Mouse (Mus musculus) embryo, embryonic 10.5 days (tissue): Measurements from ENCODE around the gene Inhbe.

ENCODE experiments used
- DNase-seq: peaks from one replicate; pipeline ENCODE4 v3.0.0-alpha.2; 2015; ENCODE audit warnings: low spot score

Inhbe gene

GRCm38 (mm10) chr10:127353909-127354895 lies at the start of gene Inhbe:
TSS of gene Inhbe (minus strand) at chr10:127354411.
- DNase-seq: peak; percentile 34

GRCm38 (mm10) chr10:127391774-127392173 lies 37.6 kb upstream of the Inhbe start:
- no peak for DNase-seq

- peak; percentile 13 for DNase-seq
These were observed 27.5 kb upstream of the Inhbe start for GRCm38 (mm10) chr10:127381743-127382134.

GRCm38 (mm10) chr10:127380767-127381742 lies 26.8 kb upstream of the Inhbe start:
- peak; percentile 84 for DNase-seq

- peak; percentile 96 for DNase-seq
These were observed 26.1 kb upstream of the Inhbe start, which contains the start of gene R3hdm2 for GRCm38 (mm10) chr10:127380251-127380691. TSS of gene R3hdm2 (plus strand) at chr10:127380327.

- no peak for DNase-seq
These were observed 25.4 kb upstream of the Inhbe start for GRCm38 (mm10) chr10:127379654-127380053.

GRCm38 (mm10) chr10:127377700-127378099 lies 23.5 kb upstream of the Inhbe start:
- no peak for DNase-seq

GRCm38 (mm10) chr10:127371023-127371422 lies 16.8 kb upstream of the Inhbe start:
- DNase-seq: no peak

- DNase-seq: no peak
These were observed 15.9 kb upstream of the Inhbe start, which contains the start of gene Inhbc for GRCm38 (mm10) chr10:127369834-127370820. TSS of gene Inhbc (minus strand) at chr10:127370431.

- no peak for DNase-seq
These were observed 14.1 kb upstream of the Inhbe start for GRCm38 (mm10) chr10:127368273-127368672.

- DNase-seq: no peak
These were observed 12.9 kb upstream of the Inhbe start for GRCm38 (mm10) chr10:127367116-127367515.

- no peak for DNase-seq
These were observed 6.5 kb upstream of the Inhbe start for GRCm38 (mm10) chr10:127360714-127361113.

GRCm38 (mm10) chr10:127355336-127355735 lies 1.1 kb upstream of the Inhbe start:
- no peak for DNase-seq

GRCm38 (mm10) chr10:127352766-127353165 lies 1.4 kb downstream of the Inhbe start:
- DNase-seq: no peak

GRCm38 (mm10) chr10:127352187-127352586 lies 2.0 kb downstream of the Inhbe start:
- no peak for DNase-seq

- DNase-seq: no peak
These were observed 2.5 kb downstream of the Inhbe start for GRCm38 (mm10) chr10:127351719-127352118.

GRCm38 (mm10) chr10:127351285-127351595 lies 3.0 kb downstream of the Inhbe start:
- DNase-seq: no peak

- peak; percentile 84 for DNase-seq
These were observed 3.5 kb downstream of the Inhbe start for GRCm38 (mm10) chr10:127350594-127351284.

- no peak for DNase-seq
These were observed 4.4 kb downstream of the Inhbe start for GRCm38 (mm10) chr10:127349810-127350209.

- DNase-seq: no peak
These were observed 5.3 kb downstream of the Inhbe start for GRCm38 (mm10) chr10:127348957-127349356.
